Mouse (Mus musculus): Measurements from ENCODE around the gene Large1. TPM values are rescaled to one million over a fixed set of nuclear protein-coding genes. Genes with fewer than 3 reads are reported as not detected.
A peak's percentile ranks its signal among the peaks of the same experiment; 100 is the strongest.

Large1 gene
- polyA plus RNA-seq, 1 experiment from 2014 or later = 15.0 TPM

DNA sequence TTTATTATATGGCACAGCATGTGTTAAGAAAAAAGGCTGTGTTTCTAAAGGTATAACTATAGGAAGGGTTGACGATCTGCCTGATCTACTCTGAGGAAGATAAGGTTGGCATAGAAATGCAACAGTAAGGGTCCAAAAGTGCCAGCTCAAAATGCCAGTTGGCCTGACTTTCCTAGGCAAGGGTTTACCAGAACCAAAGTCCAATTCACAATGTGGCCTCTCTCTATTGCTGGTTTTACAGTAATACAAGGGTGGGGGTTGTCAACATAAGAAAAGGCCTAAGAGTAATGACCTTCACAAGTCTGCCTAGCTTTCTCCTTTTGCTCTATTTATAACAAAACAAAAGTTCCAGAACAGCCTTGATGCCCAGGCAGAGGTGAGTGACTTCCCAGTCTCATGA lies 166.0 kb downstream of the Large1 start:
- Histone ChIP-seq H3K9ac (replicated peaks; ENCODE audit: low read depth, low read length) (no peak overlapping the region), H3K27me3 (ENCODE audit: control insufficient read depth, insufficient read depth, low read length) (no peaks in the 10 kb centered on the region)
- ATAC-seq (ENCODE audit: insufficient number of reproducible peaks, insufficient read depth, low FRiP score, low read depth) = no peak

GRCm38 (mm10) chr8:73178434-73178833 lies 174.9 kb downstream of the Large1 start:
- Histone ChIP-seq H3K4me1 (ENCODE audit: control insufficient read depth, insufficient read depth, low read length) (0 out of 2 replicates have a peak, but pooled peaks cover 5% of the 10 kb centered on the region), H3K9ac (replicated peaks; ENCODE audit: low read depth, low read length) (no peak overlapping the region), H3K27me3 (ENCODE audit: control insufficient read depth, insufficient read depth, low read length) (no peaks in the 10 kb centered on the region), H3K9me3 (ENCODE audit: control insufficient read depth, low read depth, low read length) (no peaks in the 10 kb centered on the region), H3K27ac (ENCODE audit: low read length) (no peak overlapping the region), H3K4me3 (ENCODE audit: low read depth, low read length) (no peak overlapping the region), H3K36me3 (ENCODE audit: control insufficient read depth, insufficient read depth, low read length) (no peaks in the 10 kb centered on the region), H3K4me2 (replicated peaks; ENCODE audit: low read depth, low read length) (no peak overlapping the region)
- 0 out of 2 replicates have a peak, but pooled peaks have one; percentile 69 for ATAC-seq (ENCODE audit: insufficient number of reproducible peaks, insufficient read depth, low FRiP score, low read depth)
- WGBS = 65% methylated on average over 1 of the region's 1 CpGs

More for the DNA sequence above, 166.0 kb downstream of the Large1 start:
- no peak overlapping the region for H3K27ac ChIP-seq (ENCODE audit: low read length)
- H3K4me3 ChIP-seq (ENCODE audit: low read depth, low read length) = no peak overlapping the region
- no peaks in the 10 kb centered on the region for H3K36me3 ChIP-seq (ENCODE audit: control insufficient read depth, insufficient read depth, low read length)
- WGBS = 94% methylated on average over 1 of the region's 1 CpGs
- H3K9me3 ChIP-seq (ENCODE audit: control insufficient read depth, low read depth, low read length) = no peaks in the 10 kb centered on the region
- no peak overlapping the region for H3K4me2 ChIP-seq (replicated peaks; ENCODE audit: low read depth, low read length)
- no peaks in the 10 kb centered on the region for H3K4me1 ChIP-seq (ENCODE audit: control insufficient read depth, insufficient read depth, low read length)

- H3K27ac ChIP-seq (ENCODE audit: low read length) = no peak overlapping the region
- no peaks in the 10 kb centered on the region for H3K27me3 ChIP-seq (ENCODE audit: control insufficient read depth, insufficient read depth, low read length)
- ATAC-seq (ENCODE audit: insufficient number of reproducible peaks, insufficient read depth, low FRiP score, low read depth) = no peak
These were observed 180.7 kb downstream of the Large1 start for GRCm38 (mm10) chr8:73172661-73173060.

GRCm38 (mm10) chr8:73161994-73162393 lies 191.3 kb downstream of the Large1 start:
- Histone ChIP-seq H3K27me3 (ENCODE audit: control insufficient read depth, insufficient read depth, low read length) (no peaks in the 10 kb centered on the region), H3K4me1 (ENCODE audit: control insufficient read depth, insufficient read depth, low read length) (no peaks in the 10 kb centered on the region), H3K27ac (ENCODE audit: low read length) (no peak overlapping the region), H3K4me2 (replicated peaks; ENCODE audit: low read depth, low read length) (no peak overlapping the region), H3K4me3 (ENCODE audit: low read depth, low read length) (no peak overlapping the region), H3K36me3 (ENCODE audit: control insufficient read depth, insufficient read depth, low read length) (no peaks in the 10 kb centered on the region), H3K9ac (replicated peaks; ENCODE audit: low read depth, low read length) (no peak overlapping the region), H3K9me3 (ENCODE audit: control insufficient read depth, low read depth, low read length) (no peaks in the 10 kb centered on the region)
- ATAC-seq (ENCODE audit: insufficient number of reproducible peaks, insufficient read depth, low FRiP score, low read depth) = 0 out of 2 replicates have a peak, but pooled peaks have one; percentile 18
- 65% methylated on average over 3 of the region's 3 CpGs for WGBS

More at GRCm38 (mm10) chr8:73172661-73173060, 180.7 kb downstream of the Large1 start:
- Histone ChIP-seq H3K36me3 (ENCODE audit: control insufficient read depth, insufficient read depth, low read length) (no peaks in the 10 kb centered on the region), H3K9me3 (ENCODE audit: control insufficient read depth, low read depth, low read length) (no peaks in the 10 kb centered on the region), H3K4me3 (ENCODE audit: low read depth, low read length) (no peak overlapping the region), H3K4me1 (ENCODE audit: control insufficient read depth, insufficient read depth, low read length) (no peaks in the 10 kb centered on the region), H3K9ac (replicated peaks; ENCODE audit: low read depth, low read length) (no peak overlapping the region), H3K4me2 (replicated peaks; ENCODE audit: low read depth, low read length) (no peak overlapping the region)

DNA sequence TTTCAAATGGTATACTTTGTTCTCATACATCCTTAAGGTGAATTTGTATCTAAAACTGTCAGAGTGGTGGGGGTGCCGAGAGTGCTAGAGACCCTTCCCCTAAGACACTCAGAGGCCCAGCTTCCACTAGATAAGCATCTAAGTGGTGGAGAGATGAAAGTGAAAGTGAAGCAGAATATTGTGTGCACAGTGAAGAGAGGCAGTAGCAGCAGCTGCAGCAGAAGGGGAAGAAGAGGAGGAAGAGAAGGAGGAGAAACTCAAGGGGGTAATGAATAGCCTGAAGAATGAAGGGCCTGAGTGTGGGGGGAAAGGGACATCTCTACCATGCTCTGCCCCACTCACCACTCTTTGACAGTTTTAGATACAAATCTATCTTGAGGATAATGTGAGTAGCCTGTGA lies 191.8 kb downstream of the Large1 start:
- Histone ChIP-seq H3K4me3 (ENCODE audit: low read depth, low read length) (no peak overlapping the region), H3K9ac (replicated peaks; ENCODE audit: low read depth, low read length) (no peak overlapping the region), H3K27me3 (ENCODE audit: control insufficient read depth, insufficient read depth, low read length) (no peaks in the 10 kb centered on the region), H3K9me3 (ENCODE audit: control insufficient read depth, low read depth, low read length) (no peaks in the 10 kb centered on the region), H3K4me2 (replicated peaks; ENCODE audit: low read depth, low read length) (no peak overlapping the region), H3K27ac (ENCODE audit: low read length) (no peak overlapping the region), H3K4me1 (ENCODE audit: control insufficient read depth, insufficient read depth, low read length) (no peaks in the 10 kb centered on the region), H3K36me3 (ENCODE audit: control insufficient read depth, insufficient read depth, low read length) (no peaks in the 10 kb centered on the region)
- no peak for ATAC-seq (ENCODE audit: insufficient number of reproducible peaks, insufficient read depth, low FRiP score, low read depth)
- WGBS = 65% methylated on average over 1 of the region's 1 CpGs

DNA sequence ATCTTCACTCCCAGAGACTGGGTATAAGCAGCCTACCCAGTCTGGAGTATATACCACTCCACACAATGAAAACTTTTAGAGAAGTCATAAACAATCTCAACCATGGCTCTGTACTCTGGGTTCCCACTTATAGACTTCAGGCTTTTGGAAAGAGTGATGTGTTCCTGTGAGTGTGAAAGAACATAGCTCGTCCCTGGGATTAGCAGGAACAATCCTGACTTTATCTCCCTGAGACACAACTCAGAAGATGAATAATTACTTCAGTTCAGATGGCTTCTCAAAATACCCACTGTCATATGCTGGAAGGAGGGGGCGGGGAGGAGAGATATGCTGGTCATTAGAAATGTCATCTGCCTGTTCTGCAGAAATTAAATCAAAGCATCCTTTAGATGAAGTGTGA lies 192.4 kb downstream of the Large1 start:
- no peaks in the 10 kb centered on the region for H3K27me3 ChIP-seq (ENCODE audit: control insufficient read depth, insufficient read depth, low read length)
- H3K9ac ChIP-seq (replicated peaks; ENCODE audit: low read depth, low read length) = no peak overlapping the region
- no peak overlapping the region for H3K4me3 ChIP-seq (ENCODE audit: low read depth, low read length)
- H3K4me1 ChIP-seq (ENCODE audit: control insufficient read depth, insufficient read depth, low read length) = no peaks in the 10 kb centered on the region
- no peaks in the 10 kb centered on the region for H3K9me3 ChIP-seq (ENCODE audit: control insufficient read depth, low read depth, low read length)
- no peak overlapping the region for H3K4me2 ChIP-seq (replicated peaks; ENCODE audit: low read depth, low read length)
- no peak for ATAC-seq (ENCODE audit: insufficient number of reproducible peaks, insufficient read depth, low FRiP score, low read depth)
- no peak overlapping the region for H3K27ac ChIP-seq (ENCODE audit: low read length)
- no peaks in the 10 kb centered on the region for H3K36me3 ChIP-seq (ENCODE audit: control insufficient read depth, insufficient read depth, low read length)
- WGBS = 61% methylated on average over 2 of the region's 2 CpGs

DNA sequence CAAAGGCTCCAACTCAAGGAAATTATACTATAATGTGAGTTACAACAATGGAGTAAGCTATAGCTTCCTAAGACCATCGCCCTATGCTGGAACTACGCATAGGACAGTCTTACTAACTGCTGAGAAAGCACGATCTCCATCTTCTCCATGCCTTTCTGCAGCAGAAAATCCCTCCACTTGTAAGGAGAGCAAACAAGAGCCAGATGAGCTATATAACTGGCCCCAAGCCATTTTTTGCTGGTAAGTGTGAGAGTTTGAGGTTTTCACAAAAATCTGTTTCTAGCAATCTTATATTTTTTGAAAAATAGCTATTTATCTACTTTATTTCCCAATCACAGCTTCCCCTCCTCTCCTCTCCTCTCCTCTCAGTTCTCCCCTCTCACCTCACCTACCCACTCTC lies 206.1 kb downstream of the Large1 start:
- no peak for ATAC-seq (ENCODE audit: insufficient number of reproducible peaks, insufficient read depth, low FRiP score, low read depth)
- WGBS = 95% methylated on average over 3 of the region's 3 CpGs
- no peaks in the 10 kb centered on the region for H3K4me1 ChIP-seq (ENCODE audit: control insufficient read depth, insufficient read depth, low read length)

GRCm38 (mm10) chr8:73142660-73143395 lies 210.5 kb downstream of the Large1 start:
- 44% methylated on average over 1 of the region's 1 CpGs for WGBS
- H3K36me3 ChIP-seq (ENCODE audit: control insufficient read depth, insufficient read depth, low read length) = no peaks in the 10 kb centered on the region
- H3K27ac ChIP-seq (ENCODE audit: low read length) = no peak overlapping the region
- no peak overlapping the region for H3K9ac ChIP-seq (replicated peaks; ENCODE audit: low read depth, low read length)
- no peaks in the 10 kb centered on the region for H3K4me1 ChIP-seq (ENCODE audit: control insufficient read depth, insufficient read depth, low read length)
- no peaks in the 10 kb centered on the region for H3K27me3 ChIP-seq (ENCODE audit: control insufficient read depth, insufficient read depth, low read length)
- H3K9me3 ChIP-seq (ENCODE audit: control insufficient read depth, low read depth, low read length) = no peaks in the 10 kb centered on the region
- no peak overlapping the region for H3K4me3 ChIP-seq (ENCODE audit: low read depth, low read length)
- H3K4me2 ChIP-seq (replicated peaks; ENCODE audit: low read depth, low read length) = no peak overlapping the region
- no peak for ATAC-seq (ENCODE audit: insufficient number of reproducible peaks, insufficient read depth, low FRiP score, low read depth)

More for the DNA sequence above, 206.1 kb downstream of the Large1 start:
- Histone ChIP-seq H3K4me2 (replicated peaks; ENCODE audit: low read depth, low read length) (no peak overlapping the region), H3K4me3 (ENCODE audit: low read depth, low read length) (no peak overlapping the region), H3K9ac (replicated peaks; ENCODE audit: low read depth, low read length) (no peak overlapping the region), H3K27me3 (ENCODE audit: control insufficient read depth, insufficient read depth, low read length) (no peaks in the 10 kb centered on the region), H3K9me3 (ENCODE audit: control insufficient read depth, low read depth, low read length) (no peaks in the 10 kb centered on the region), H3K36me3 (ENCODE audit: control insufficient read depth, insufficient read depth, low read length) (no peaks in the 10 kb centered on the region), H3K27ac (ENCODE audit: low read length) (no peak overlapping the region)

DNA sequence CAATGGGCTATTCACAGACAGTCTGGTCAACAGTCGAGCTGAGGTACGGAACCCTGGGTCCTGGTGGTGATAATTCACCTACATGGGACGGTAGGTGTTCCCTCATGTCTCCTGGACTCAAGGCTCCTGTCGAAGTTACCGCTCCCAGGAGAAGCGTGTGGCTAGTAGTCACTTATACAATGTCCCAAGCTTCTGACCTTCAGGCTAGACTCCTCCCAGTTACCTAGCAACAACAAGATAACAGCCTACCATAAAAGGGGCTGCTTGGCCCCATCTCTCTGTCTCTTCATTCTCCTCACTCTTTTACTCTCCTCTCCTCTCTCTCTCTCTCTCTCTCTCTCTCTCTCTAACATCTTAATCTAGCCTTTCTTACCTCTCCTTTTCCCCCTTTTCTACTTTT lies 217.9 kb downstream of the Large1 start:
- no peak overlapping the region for H3K4me3 ChIP-seq (ENCODE audit: low read depth, low read length)
- H3K4me2 ChIP-seq (replicated peaks; ENCODE audit: low read depth, low read length) = no peak overlapping the region
- 63% methylated on average over 6 of the region's 6 CpGs for WGBS
- no peaks in the 10 kb centered on the region for H3K4me1 ChIP-seq (ENCODE audit: control insufficient read depth, insufficient read depth, low read length)
- H3K9me3 ChIP-seq (ENCODE audit: control insufficient read depth, low read depth, low read length) = no peaks in the 10 kb centered on the region
- H3K27me3 ChIP-seq (ENCODE audit: control insufficient read depth, insufficient read depth, low read length) = no peaks in the 10 kb centered on the region
- H3K27ac ChIP-seq (ENCODE audit: low read length) = no peak overlapping the region
- H3K36me3 ChIP-seq (ENCODE audit: control insufficient read depth, insufficient read depth, low read length) = 0 out of 2 replicates have a peak, but pooled peaks cover 3% of the 10 kb centered on the region
- ATAC-seq (ENCODE audit: insufficient number of reproducible peaks, insufficient read depth, low FRiP score, low read depth) = no peak
- no peak overlapping the region for H3K9ac ChIP-seq (replicated peaks; ENCODE audit: low read depth, low read length)
